Mouse (Mus musculus): ENCODE data around the gene Serf2.
"Not testable (repeated sequence)": the region's sequence is repeated elsewhere in the genome, so short reads cannot be mapped to it uniquely, and the experiment has no call there.

Gene Serf2

GRCm38 (mm10) chr2:121446506-121446905 lies 2.5 kb upstream of the Serf2 start:
- DNase-seq (ENCODE audit: inconsistent age in 2 of 2, low spot score in 1 of 2) = peak; percentile 30 to 67

- peak in 1 of 2 experiments; percentile 48 for DNase-seq (ENCODE audit: inconsistent age in 2 of 2, low spot score in 1 of 2)
These were observed 2.0 kb upstream of the Serf2 start for GRCm38 (mm10) chr2:121447006-121447405.

- DNase-seq (ENCODE audit: inconsistent age in 2 of 2, low spot score in 1 of 2) = peak; percentile 54 to 84
These were observed 859 bp upstream of the Serf2 start for GRCm38 (mm10) chr2:121448136-121448535.

- no peak for DNase-seq (ENCODE audit: inconsistent age in 2 of 2, low spot score in 1 of 2)
These were observed 583 bp downstream of the Serf2 start for GRCm38 (mm10) chr2:121449545-121450011.

GRCm38 (mm10) chr2:121450093-121450492 lies 1.1 kb downstream of the Serf2 start:
- DNase-seq (ENCODE audit: inconsistent age in 2 of 2, low spot score in 1 of 2) = no peak

GRCm38 (mm10) chr2:121452361-121452760 lies 3.4 kb downstream of the Serf2 start:
- DNase-seq (ENCODE audit: inconsistent age in 2 of 2, low spot score in 1 of 2) = no peak

GRCm38 (mm10) chr2:121452990-121453389 lies 4.0 kb downstream of the Serf2 start, which contains the start of gene Hypk:
Gene Hypk, plus strand, starts transcription at chr2:121453290.
- DNase-seq (ENCODE audit: inconsistent age in 2 of 2, low spot score in 1 of 2) = no peak

- no peak for DNase-seq (ENCODE audit: inconsistent age in 2 of 2, low spot score in 1 of 2)
These were observed 4.9 kb downstream of the Serf2 start for GRCm38 (mm10) chr2:121453917-121454316.

GRCm38 (mm10) chr2:121455534-121455933 lies 6.5 kb downstream of the Serf2 start:
- no peak for DNase-seq (ENCODE audit: inconsistent age in 2 of 2, low spot score in 1 of 2)

- DNase-seq (ENCODE audit: inconsistent age in 2 of 2, low spot score in 1 of 2) = peak; percentile 87 to 95
These were observed 8.0 kb downstream of the Serf2 start, which contains the start of gene Serinc4 for GRCm38 (mm10) chr2:121456692-121457642. Gene Serinc4, minus strand, starts transcription at chr2:121456781.

GRCm38 (mm10) chr2:121460071-121460470 lies 11.1 kb downstream of the Serf2 start:
- peak in 1 of 2 experiments; percentile 43 for DNase-seq (ENCODE audit: inconsistent age in 2 of 2, low spot score in 1 of 2)

GRCm38 (mm10) chr2:121468982-121469381 lies 20.0 kb downstream of the Serf2 start:
- DNase-seq (ENCODE audit: inconsistent age in 2 of 2, low spot score in 1 of 2) = not testable (repeated sequence)

GRCm38 (mm10) chr2:121472783-121473182 lies 23.8 kb downstream of the Serf2 start:
- DNase-seq (ENCODE audit: inconsistent age in 2 of 2, low spot score in 1 of 2) = not testable (repeated sequence)

- DNase-seq (ENCODE audit: inconsistent age in 2 of 2, low spot score in 1 of 2) = peak; percentile 85 to 94
These were observed 24.5 kb downstream of the Serf2 start, which contains the start of gene Mfap1b for GRCm38 (mm10) chr2:121473301-121474179. Gene Mfap1b, minus strand, starts transcription at chr2:121474067.

- DNase-seq (ENCODE audit: inconsistent age in 2 of 2, low spot score in 1 of 2) = no peak
These were observed 25.2 kb downstream of the Serf2 start for GRCm38 (mm10) chr2:121474180-121474535.

GRCm38 (mm10) chr2:121475306-121475705 lies 26.3 kb downstream of the Serf2 start:
- not testable (repeated sequence) for DNase-seq (ENCODE audit: inconsistent age in 2 of 2, low spot score in 1 of 2)

- DNase-seq (ENCODE audit: inconsistent age in 2 of 2, low spot score in 1 of 2) = no peak
These were observed 28.7 kb downstream of the Serf2 start for GRCm38 (mm10) chr2:121477491-121478266.

GRCm38 (mm10) chr2:121480498-121480897 lies 31.5 kb downstream of the Serf2 start:
- DNase-seq (ENCODE audit: inconsistent age in 2 of 2, low spot score in 1 of 2) = peak; percentile 36 to 69

- not testable (repeated sequence) for DNase-seq (ENCODE audit: inconsistent age in 2 of 2, low spot score in 1 of 2)
These were observed 31.9 kb downstream of the Serf2 start for GRCm38 (mm10) chr2:121480916-121481315.

- DNase-seq (ENCODE audit: inconsistent age in 2 of 2, low spot score in 1 of 2) = no peak
These were observed 34.6 kb downstream of the Serf2 start for GRCm38 (mm10) chr2:121483576-121483975.

All from adrenal gland, adult (tissue).